Mouse (Mus musculus): ENCODE results near the gene Pitpnc1. TPM values are rescaled to one million over a fixed set of nuclear protein-coding genes. Genes with fewer than 3 reads are reported as not detected.

Pitpnc1 gene
- polyA plus RNA-seq, 1 experiment, result 0.25 TPM

DNA sequence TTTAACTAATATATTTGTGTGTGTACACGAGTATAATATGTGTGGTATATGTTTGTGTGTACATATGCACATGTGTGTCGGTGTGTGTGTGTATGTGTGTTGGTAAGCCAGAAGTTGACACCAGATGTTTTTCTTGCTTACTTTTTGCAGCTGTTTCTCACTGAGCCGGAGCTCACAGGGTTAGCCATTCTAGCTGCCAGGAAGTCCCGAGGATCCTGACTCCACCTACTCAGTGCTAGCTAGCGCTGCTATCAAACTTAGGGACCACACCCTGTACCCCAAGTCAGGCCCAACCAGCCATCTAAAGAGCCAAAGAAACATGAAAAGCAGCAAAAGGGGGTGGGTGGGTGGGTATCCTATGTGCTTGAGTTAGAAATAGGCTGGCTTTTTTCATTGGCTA lies 23.1 kb downstream of the Pitpnc1 start:
- H3ac ChIP-seq (ENCODE audit: control insufficient read depth, insufficient read length, low read depth), result no peak overlapping the region
- no peak overlapping the region for H3K4me3 ChIP-seq (ENCODE audit: insufficient read depth, poor library complexity, severe bottlenecking)
- no peaks in the 10 kb centered on the region for H3K27me3 ChIP-seq (ENCODE audit: control insufficient read depth, insufficient read depth, insufficient read length)
- TF ChIP-seq USF1 (IDR thresholded peaks at IDR 0.05; ENCODE audit: low read depth) (no peak), MAX (IDR thresholded peaks at IDR 0.05) (no peak), MYOD1 (IDR thresholded peaks at IDR 0.05; ENCODE audit: control insufficient read depth, insufficient read length, low read depth) (no peak), FOSL1 (IDR thresholded peaks at IDR 0.05; ENCODE audit: insufficient read depth, low read length, poor library complexity, severe bottlenecking) (no peak), CEBPB (IDR thresholded peaks at IDR 0.05; ENCODE audit: low read depth) (no peak), CTCF (IDR thresholded peaks at IDR 0.05; ENCODE audit: control insufficient read depth, insufficient read depth, insufficient read length) (no peak), MYOG (IDR thresholded peaks at IDR 0.05; ENCODE audit: control insufficient read depth, extremely low read depth, insufficient read length) (no peak)
- H3K79me3 ChIP-seq (ENCODE audit: low read depth), result no peaks in the 10 kb centered on the region
- H3K79me2 ChIP-seq (ENCODE audit: control insufficient read depth, insufficient read depth), result no peaks in the 10 kb centered on the region
- H3K36me3 ChIP-seq (ENCODE audit: control insufficient read depth, insufficient read depth), result no peaks in the 10 kb centered on the region

DNA sequence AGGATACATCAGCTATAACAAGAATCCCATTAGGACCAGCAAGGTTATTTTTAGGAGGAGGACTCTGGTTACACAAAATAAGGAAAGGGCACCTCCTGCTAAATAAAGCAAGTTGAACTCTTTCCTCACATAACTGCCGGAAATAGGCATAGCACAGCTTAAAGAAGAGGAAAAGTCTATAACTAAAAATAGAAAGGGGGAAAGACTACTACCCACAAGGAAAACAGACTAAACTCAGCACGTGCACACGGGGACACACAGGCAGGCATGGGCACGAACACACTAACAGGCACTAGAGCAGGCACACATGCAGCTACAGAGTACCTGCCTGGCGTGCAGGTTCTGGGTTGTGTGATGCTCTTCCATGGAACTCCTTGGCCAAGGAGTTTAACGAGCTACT lies 23.8 kb downstream of the Pitpnc1 start:
- Histone ChIP-seq H3K79me2 (ENCODE audit: control insufficient read depth, insufficient read depth) (no peaks in the 10 kb centered on the region), H3K79me3 (ENCODE audit: low read depth) (no peaks in the 10 kb centered on the region), H3K27me3 (ENCODE audit: control insufficient read depth, insufficient read depth, insufficient read length) (no peaks in the 10 kb centered on the region), H3K36me3 (ENCODE audit: control insufficient read depth, insufficient read depth) (no peaks in the 10 kb centered on the region), H3ac (ENCODE audit: control insufficient read depth, insufficient read length, low read depth) (no peak overlapping the region), H3K4me3 (ENCODE audit: insufficient read depth, poor library complexity, severe bottlenecking) (no peak overlapping the region)
- no peak for TF ChIP-seq MYOG (IDR thresholded peaks at IDR 0.05; ENCODE audit: control insufficient read depth, extremely low read depth, insufficient read length)
- TF ChIP-seq CEBPB (IDR thresholded peaks at IDR 0.05; ENCODE audit: low read depth), result no peak
- TF ChIP-seq FOSL1 (IDR thresholded peaks at IDR 0.05; ENCODE audit: insufficient read depth, low read length, poor library complexity, severe bottlenecking), result no peak
- TF ChIP-seq USF1 (IDR thresholded peaks at IDR 0.05; ENCODE audit: low read depth), result no peak
- TF ChIP-seq MAX (IDR thresholded peaks at IDR 0.05), result no peak
- no peak for TF ChIP-seq MYOD1 (IDR thresholded peaks at IDR 0.05; ENCODE audit: control insufficient read depth, insufficient read length, low read depth)
- no peak for TF ChIP-seq CTCF (IDR thresholded peaks at IDR 0.05; ENCODE audit: control insufficient read depth, insufficient read depth, insufficient read length)

DNA sequence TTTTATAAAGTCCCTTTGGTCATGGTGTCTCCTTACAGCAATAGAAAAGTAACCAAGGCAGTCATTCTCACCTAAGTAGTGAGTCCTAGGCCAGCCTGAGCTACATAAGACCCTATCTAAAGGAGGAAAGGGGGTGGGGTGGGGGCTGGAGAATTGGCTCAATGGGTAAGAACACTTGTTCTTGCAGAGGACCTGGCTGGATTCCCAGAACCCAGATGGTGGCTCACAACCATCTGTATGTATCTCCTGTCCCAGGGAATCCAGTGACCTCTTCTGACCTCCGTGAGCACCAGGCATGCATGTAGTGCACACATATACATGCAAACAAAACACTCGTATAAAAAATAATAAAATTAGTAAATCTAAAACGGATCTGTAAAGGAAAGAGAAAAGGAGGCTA lies 24.8 kb downstream of the Pitpnc1 start:
- Histone ChIP-seq H3ac (ENCODE audit: control insufficient read depth, insufficient read length, low read depth) (no peak overlapping the region), H3K4me3 (ENCODE audit: insufficient read depth, poor library complexity, severe bottlenecking) (no peak overlapping the region), H3K27me3 (ENCODE audit: control insufficient read depth, insufficient read depth, insufficient read length) (no peaks in the 10 kb centered on the region), H3K79me3 (ENCODE audit: low read depth) (no peaks in the 10 kb centered on the region), H3K36me3 (ENCODE audit: control insufficient read depth, insufficient read depth) (no peaks in the 10 kb centered on the region), H3K79me2 (ENCODE audit: control insufficient read depth, insufficient read depth) (no peaks in the 10 kb centered on the region)
- no peak for TF ChIP-seq MAX (IDR thresholded peaks at IDR 0.05)
- TF ChIP-seq FOSL1 (IDR thresholded peaks at IDR 0.05; ENCODE audit: insufficient read depth, low read length, poor library complexity, severe bottlenecking), result no peak
- no peak for TF ChIP-seq MYOD1 (IDR thresholded peaks at IDR 0.05; ENCODE audit: control insufficient read depth, insufficient read length, low read depth)
- no peak for TF ChIP-seq CTCF (IDR thresholded peaks at IDR 0.05; ENCODE audit: control insufficient read depth, insufficient read depth, insufficient read length)
- TF ChIP-seq CEBPB (IDR thresholded peaks at IDR 0.05; ENCODE audit: low read depth), result no peak
- TF ChIP-seq USF1 (IDR thresholded peaks at IDR 0.05; ENCODE audit: low read depth), result no peak
- no peak for TF ChIP-seq MYOG (IDR thresholded peaks at IDR 0.05; ENCODE audit: control insufficient read depth, extremely low read depth, insufficient read length)

DNA sequence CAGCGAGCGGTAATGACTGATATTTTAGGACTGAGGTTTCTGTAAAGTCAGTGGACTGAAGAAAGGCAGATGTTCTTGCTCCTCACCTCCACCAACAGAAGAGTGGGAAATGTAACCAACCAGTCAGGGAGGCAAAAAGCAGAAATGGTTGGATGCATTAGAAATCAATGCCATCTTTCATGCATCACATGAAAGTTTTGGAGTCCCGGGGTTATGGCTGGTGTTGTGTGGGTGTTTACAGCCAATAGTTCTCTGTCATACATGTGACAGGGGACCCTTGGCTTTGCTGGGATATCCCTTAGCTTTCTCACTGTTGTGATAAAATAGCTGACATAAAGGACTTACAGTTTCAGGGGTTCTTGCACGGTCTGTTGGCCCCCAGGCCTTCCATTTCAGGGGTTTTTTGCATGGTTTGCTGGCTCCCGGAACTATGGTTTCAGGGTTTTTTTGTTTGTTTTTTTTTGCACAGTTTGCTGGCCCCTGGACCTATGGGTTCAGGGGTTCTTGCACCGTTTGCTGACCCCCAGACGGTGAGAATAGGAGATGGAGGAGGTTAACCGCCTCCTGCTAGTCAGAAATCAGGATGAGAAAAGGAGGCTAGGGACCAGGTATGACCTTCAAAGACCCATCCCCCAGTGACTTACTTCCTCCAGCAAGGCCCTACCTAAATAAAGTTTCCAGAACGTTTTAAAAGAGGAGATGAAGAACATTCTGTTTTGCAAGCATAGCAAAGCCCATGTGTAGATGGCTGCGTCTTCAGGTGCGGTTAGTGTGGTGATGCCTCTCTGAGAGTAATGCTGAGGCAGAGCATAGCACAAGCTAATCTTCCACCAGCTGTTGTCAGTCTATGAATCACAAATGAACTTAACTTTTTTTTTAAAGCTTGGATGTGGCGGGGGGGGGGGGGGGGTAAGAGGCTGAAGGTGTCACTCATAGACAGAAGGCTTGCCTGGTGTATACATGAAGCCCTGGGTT lies 27.1 kb downstream of the Pitpnc1 start:
- H3K79me2 ChIP-seq (ENCODE audit: control insufficient read depth, insufficient read depth), result no peaks in the 10 kb centered on the region
- no peaks in the 10 kb centered on the region for H3K27me3 ChIP-seq (ENCODE audit: control insufficient read depth, insufficient read depth, insufficient read length)
- no peak for TF ChIP-seq CEBPB (IDR thresholded peaks at IDR 0.05; ENCODE audit: low read depth)
- no peak for TF ChIP-seq USF1 (IDR thresholded peaks at IDR 0.05; ENCODE audit: low read depth)
- TF ChIP-seq CTCF (IDR thresholded peaks at IDR 0.05; ENCODE audit: control insufficient read depth, insufficient read depth, insufficient read length), result no peak
- no peak for TF ChIP-seq MAX (IDR thresholded peaks at IDR 0.05)
- H3K79me3 ChIP-seq (ENCODE audit: low read depth), result no peaks in the 10 kb centered on the region
- no peak overlapping the region for H3ac ChIP-seq (ENCODE audit: control insufficient read depth, insufficient read length, low read depth)
- no peaks in the 10 kb centered on the region for H3K36me3 ChIP-seq (ENCODE audit: control insufficient read depth, insufficient read depth)
- H3K4me3 ChIP-seq (ENCODE audit: insufficient read depth, poor library complexity, severe bottlenecking), result no peak overlapping the region

DNA sequence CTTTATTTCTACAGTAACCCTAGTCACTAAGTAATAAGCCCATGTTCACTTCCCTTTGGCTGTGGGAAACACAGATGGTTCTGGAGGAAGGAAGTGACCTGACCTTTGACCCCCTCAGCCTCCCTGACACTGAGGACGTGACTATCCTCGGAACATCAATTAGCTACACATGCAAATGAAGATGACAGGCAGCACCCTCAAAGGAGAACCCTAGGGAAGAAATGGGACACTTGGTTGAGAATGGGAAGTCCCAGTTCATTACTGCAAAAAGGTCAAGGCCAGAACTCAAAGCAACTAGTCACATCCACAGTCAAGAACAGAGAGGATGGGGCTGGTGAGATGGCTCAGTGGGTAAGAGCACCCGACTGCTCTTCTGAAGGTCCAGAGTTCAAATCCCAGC lies 29.4 kb downstream of the Pitpnc1 start:
- no peaks in the 10 kb centered on the region for H3K36me3 ChIP-seq (ENCODE audit: control insufficient read depth, insufficient read depth)
- no peaks in the 10 kb centered on the region for H3K79me3 ChIP-seq (ENCODE audit: low read depth)
- H3ac ChIP-seq (ENCODE audit: control insufficient read depth, insufficient read length, low read depth), result no peak overlapping the region
- TF ChIP-seq MYOD1 (IDR thresholded peaks at IDR 0.05; ENCODE audit: control insufficient read depth, insufficient read length, low read depth) (no peak), MYOG (IDR thresholded peaks at IDR 0.05; ENCODE audit: control insufficient read depth, extremely low read depth, insufficient read length) (no peak), USF1 (IDR thresholded peaks at IDR 0.05; ENCODE audit: low read depth) (no peak), CEBPB (IDR thresholded peaks at IDR 0.05; ENCODE audit: low read depth) (no peak), CTCF (IDR thresholded peaks at IDR 0.05; ENCODE audit: control insufficient read depth, insufficient read depth, insufficient read length) (no peak), FOSL1 (IDR thresholded peaks at IDR 0.05; ENCODE audit: insufficient read depth, low read length, poor library complexity, severe bottlenecking) (no peak), MAX (IDR thresholded peaks at IDR 0.05) (no peak)
- H3K79me2 ChIP-seq (ENCODE audit: control insufficient read depth, insufficient read depth), result no peaks in the 10 kb centered on the region
- H3K27me3 ChIP-seq (ENCODE audit: control insufficient read depth, insufficient read depth, insufficient read length), result no peaks in the 10 kb centered on the region
- H3K4me3 ChIP-seq (ENCODE audit: insufficient read depth, poor library complexity, severe bottlenecking), result no peak overlapping the region

Data from C2C12 (cell line).